Mouse (Mus musculus): ENCODE data around the gene Nat8f6.
"Not testable (repeated sequence)": the region's sequence is repeated elsewhere in the genome, so short reads cannot be mapped to it uniquely, and the experiment has no call there.

The Nat8f6 gene

DNA sequence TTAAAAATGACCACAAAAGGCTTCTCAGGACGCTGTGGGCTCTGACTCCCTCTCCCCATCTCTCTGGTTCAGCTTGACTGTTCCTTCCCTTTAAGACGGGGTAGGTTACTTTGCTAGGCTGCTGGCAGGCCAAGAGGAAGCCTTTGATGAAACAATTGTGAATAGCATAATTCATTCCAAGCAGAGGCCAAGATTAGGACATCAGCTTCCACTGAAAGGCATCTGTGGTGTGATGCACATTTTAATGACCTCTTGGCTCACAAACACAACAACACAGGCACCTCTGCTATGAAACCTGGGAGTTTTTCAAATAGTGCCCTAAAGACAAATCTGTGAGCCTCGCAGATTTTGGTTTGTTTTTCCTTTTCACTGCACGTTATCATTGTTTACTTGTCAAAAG lies 19.2 kb upstream of the Nat8f6 start:
- in situ Hi-C loops (cut with MboI; ENCODE audit: low pct_unique_long_range_greater_than_20kb in 1 of 2, low sequenced_read_pairs in 2 of 2, unreplicated experiment in 1 of 2) = no loop called here

DNA sequence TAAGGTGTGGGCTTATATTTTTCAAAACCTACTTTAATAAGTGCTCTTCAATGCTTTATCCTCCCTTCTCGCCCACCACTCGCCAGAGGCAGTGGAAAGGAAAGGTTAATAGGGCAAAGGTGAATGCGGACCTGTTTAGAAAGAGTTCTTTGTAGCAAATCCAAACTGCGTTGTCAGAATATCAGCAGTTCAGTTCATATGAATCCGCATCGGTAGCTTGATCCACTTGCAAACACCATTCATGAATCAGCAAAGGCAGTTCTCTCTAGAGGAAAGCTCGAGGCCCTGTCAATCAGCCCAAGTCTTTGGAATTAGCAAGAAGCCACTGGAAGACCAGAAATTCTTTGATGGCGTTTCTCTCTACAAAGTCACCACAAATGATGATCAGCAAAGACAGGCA lies 17.9 kb upstream of the Nat8f6 start:
- in situ Hi-C loops (cut with MboI; ENCODE audit: low pct_unique_long_range_greater_than_20kb in 1 of 2, low sequenced_read_pairs in 2 of 2, unreplicated experiment in 1 of 2) = no loop called here

- in situ Hi-C loops (cut with MboI; ENCODE audit: low pct_unique_long_range_greater_than_20kb in 1 of 2, low sequenced_read_pairs in 2 of 2, unreplicated experiment in 1 of 2) = not testable (repeated sequence)
Observed at GRCm38 (mm10) chr6:85837307-85837706, 16.6 kb upstream of the Nat8f6 start.

- in situ Hi-C loops (cut with MboI; ENCODE audit: low pct_unique_long_range_greater_than_20kb in 1 of 2, low sequenced_read_pairs in 2 of 2, unreplicated experiment in 1 of 2) = not testable (repeated sequence)
Observed at GRCm38 (mm10) chr6:85836827-85837226, 16.1 kb upstream of the Nat8f6 start.

- in situ Hi-C loops (cut with MboI; ENCODE audit: low pct_unique_long_range_greater_than_20kb in 1 of 2, low sequenced_read_pairs in 2 of 2, unreplicated experiment in 1 of 2) = not testable (repeated sequence)
Observed at GRCm38 (mm10) chr6:85836098-85836497, 15.3 kb upstream of the Nat8f6 start.

DNA sequence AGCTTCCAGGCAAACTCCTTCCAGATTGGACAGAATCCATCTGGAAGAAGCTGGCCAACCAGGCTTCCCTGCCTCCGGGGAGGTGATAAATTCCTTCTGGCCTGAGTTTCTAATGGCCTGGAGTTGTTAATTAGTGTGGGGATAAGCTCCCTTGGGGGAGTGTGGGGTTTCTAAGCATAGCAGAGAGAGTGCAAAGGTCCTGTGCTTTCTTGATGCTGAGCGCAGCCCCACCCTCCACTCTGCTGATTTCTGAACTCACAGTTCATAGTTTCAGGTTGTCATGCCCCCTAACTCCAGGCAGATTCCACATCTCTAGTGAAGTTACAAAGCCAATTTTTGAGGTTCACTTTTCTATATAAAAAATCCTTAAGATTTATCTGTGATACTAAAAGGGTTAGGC lies 14.3 kb upstream of the Nat8f6 start:
- in situ Hi-C loops (cut with MboI; ENCODE audit: low pct_unique_long_range_greater_than_20kb in 1 of 2, low sequenced_read_pairs in 2 of 2, unreplicated experiment in 1 of 2) = not testable (repeated sequence)

DNA sequence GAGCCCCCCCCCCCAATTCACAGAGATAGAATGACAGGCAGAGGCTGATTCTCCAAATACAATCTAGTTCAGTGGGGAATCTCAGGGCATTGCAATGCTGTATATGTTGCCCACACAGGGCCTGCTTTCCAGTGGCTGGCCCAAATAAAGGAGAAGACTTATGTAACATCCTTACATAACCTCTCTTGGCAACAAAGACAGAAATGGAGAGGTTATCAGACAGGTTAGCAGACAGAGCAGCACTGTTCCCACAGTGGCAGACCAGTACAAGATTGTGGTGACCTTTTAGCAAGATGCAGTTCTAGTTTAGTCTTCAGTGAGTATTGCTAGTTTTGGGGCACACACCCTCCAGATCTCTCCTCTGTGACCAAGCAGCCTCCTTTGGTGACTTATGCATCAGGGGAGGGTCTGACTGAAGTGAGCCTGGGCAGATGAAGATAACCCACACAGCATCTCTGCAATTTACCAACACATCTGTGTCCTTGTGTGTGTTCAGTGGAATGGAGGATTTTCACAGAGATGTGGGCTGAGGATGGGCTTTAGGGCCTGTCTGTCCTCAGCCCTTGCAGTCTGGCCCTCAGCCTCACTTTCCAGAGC lies 13.8 kb upstream of the Nat8f6 start:
- in situ Hi-C loops (cut with MboI; ENCODE audit: low pct_unique_long_range_greater_than_20kb in 1 of 2, low sequenced_read_pairs in 2 of 2, unreplicated experiment in 1 of 2) = loop anchor here in 1 of 2 experiments (5.0 kb wide), 1 partner anchor 173 kb away; no protein-coding TSS in a partner anchor

DNA sequence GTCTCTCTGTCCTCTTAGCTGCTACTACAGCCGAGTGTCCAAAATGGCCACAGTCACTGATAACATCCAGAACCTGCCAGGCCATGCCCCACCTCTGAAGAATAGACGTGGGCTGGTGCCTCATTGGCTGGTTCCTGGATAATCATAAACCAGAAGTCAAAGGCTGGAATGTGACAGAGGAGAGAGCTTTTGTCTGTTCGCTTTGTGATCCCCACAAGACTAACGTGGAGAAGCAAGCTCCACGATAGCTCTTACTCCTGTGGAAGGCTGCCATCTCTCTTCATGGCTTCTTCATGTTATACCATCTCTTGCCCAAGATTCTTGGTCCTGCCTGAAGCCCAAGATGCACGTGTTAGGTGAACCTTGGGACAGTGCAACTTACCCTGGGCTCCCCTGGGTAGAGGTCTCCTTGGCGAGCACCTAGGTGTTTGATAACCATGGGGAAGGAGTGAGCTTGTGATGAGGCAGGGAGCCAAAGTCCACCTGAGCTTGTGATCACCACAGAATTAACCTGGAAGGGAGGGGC lies 11.1 kb upstream of the Nat8f6 start, which contains the start of gene Nat8:
Nat8 (minus strand) TSS at position 287 of the 526 bp plus-strand sequence.
- in situ Hi-C loops (cut with MboI; ENCODE audit: low pct_unique_long_range_greater_than_20kb in 1 of 2, low sequenced_read_pairs in 2 of 2, unreplicated experiment in 1 of 2) = loop anchor here in 1 of 2 experiments (5.0 kb wide), 1 partner anchor 175 kb away; no protein-coding TSS in a partner anchor

GRCm38 (mm10) chr6:85829462-85829861 lies 8.7 kb upstream of the Nat8f6 start:
- in situ Hi-C loops (cut with MboI; ENCODE audit: low pct_unique_long_range_greater_than_20kb in 1 of 2, low sequenced_read_pairs in 2 of 2, unreplicated experiment in 1 of 2) = no loop called here

- in situ Hi-C loops (cut with MboI; ENCODE audit: low pct_unique_long_range_greater_than_20kb in 1 of 2, low sequenced_read_pairs in 2 of 2, unreplicated experiment in 1 of 2) = no loop called here
Observed at GRCm38 (mm10) chr6:85825886-85826285, 5.1 kb upstream of the Nat8f6 start.

DNA sequence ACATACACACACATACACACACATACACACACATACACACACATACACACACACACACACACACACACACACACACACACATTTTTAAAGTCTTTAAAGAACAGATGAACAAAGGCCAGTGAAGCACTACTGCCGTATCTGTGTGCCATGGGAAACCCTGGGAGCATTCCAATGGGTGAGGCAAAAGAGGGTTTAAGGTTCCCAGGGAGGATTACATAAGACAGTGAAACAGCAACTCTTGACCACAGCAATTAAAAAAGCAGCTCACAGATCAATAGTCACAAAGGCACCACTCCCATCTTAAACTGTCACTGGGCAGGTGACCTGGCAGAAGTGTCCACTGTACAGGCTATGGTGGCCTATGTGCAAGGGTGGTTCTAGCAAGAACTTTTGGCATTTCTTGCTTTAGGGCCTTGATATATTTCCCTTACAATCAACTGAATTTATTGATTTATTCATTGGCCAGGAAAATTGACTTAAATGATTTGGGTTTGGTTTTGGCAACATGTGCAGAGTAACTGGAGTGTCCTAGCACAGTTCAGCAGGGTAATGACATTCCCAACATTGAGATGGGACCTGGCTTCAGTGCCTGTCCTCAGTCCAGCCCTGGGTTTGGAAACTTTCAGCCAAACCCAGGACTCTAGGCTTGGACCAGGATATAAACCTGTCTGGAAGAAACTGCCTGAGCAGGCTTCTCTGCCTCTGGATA lies 2.8 kb upstream of the Nat8f6 start:
- in situ Hi-C loops (cut with MboI; ENCODE audit: low pct_unique_long_range_greater_than_20kb in 1 of 2, low sequenced_read_pairs in 2 of 2, unreplicated experiment in 1 of 2) = no loop called here

- in situ Hi-C loops (cut with MboI; ENCODE audit: low pct_unique_long_range_greater_than_20kb in 1 of 2, low sequenced_read_pairs in 2 of 2, unreplicated experiment in 1 of 2) = no loop called here
Observed at GRCm38 (mm10) chr6:85822286-85822685, 1.5 kb upstream of the Nat8f6 start.

- in situ Hi-C loops (cut with MboI; ENCODE audit: low pct_unique_long_range_greater_than_20kb in 1 of 2, low sequenced_read_pairs in 2 of 2, unreplicated experiment in 1 of 2) = no loop called here
Observed at GRCm38 (mm10) chr6:85818338-85818737, 2.4 kb downstream of the Nat8f6 start.

DNA sequence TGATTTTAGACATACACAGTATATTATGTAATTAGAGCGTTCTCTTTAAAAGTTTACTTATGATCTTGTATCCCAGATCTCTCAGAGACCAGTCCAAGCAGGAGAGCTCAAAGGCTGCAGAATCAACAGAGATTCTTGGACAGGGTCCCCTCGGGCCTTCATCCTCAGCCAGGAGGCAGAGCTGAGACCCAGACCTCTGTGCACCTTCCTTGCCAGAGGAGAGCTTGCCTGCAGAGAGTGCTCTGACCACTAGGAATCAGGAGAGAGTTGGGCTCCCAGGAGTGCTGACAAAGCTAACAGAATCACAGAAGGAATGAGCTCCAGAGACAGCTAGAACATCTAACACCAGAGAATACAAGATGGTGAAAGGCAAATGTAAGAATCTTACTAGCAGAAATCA lies 7.4 kb downstream of the Nat8f6 start:
- in situ Hi-C loops (cut with MboI; ENCODE audit: low pct_unique_long_range_greater_than_20kb in 1 of 2, low sequenced_read_pairs in 2 of 2, unreplicated experiment in 1 of 2) = no loop called here

DNA sequence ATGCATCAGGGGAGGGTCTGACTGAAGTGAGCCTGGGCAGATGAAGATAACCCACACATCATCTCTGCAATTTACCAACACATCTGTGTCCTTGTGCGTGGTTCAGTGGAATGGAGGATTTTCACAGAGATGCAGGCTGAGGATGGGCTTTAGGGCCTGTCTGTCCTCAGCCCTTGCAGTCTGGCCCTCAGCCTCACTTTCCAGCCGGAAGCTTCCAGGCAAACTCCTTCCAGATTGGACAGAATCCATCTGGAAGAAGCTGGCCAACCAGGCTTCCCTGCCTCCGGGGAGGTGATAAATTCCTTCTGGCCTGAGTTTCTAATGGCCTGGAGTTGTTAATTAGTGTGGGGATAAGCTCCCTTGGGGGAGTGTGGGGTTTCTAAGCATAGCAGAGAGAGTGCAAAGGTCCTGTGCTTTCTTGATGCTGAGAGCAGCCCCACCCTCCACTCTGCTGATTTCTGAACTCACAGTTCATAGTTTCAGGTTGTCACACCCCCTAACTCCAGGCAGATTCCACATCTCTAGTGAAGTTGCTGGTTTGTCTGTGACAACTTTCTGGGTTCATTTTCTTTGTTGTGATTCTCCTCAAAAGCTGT lies 9.7 kb downstream of the Nat8f6 start:
- in situ Hi-C loops (cut with MboI; ENCODE audit: low pct_unique_long_range_greater_than_20kb in 1 of 2, low sequenced_read_pairs in 2 of 2, unreplicated experiment in 1 of 2) = not testable (repeated sequence)

DNA sequence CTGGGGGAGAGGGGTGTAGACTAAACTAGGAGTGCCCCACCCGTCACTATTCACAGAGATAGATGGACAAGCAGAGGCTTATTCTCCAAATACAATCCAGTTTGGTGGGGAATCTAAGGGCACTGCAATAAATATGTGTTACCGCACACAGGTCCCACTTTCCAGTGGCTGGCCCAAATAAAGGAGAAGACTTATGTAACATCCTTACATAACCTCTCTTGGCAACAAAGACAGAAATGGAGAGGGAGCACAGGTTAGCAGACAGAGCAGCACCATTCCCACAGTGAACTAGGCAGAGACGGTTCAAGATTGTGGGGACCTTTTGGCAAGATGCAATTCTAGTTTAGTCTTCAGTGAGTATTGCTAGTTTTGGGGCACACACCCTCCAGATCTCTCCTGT lies 10.2 kb downstream of the Nat8f6 start:
- in situ Hi-C loops (cut with MboI; ENCODE audit: low pct_unique_long_range_greater_than_20kb in 1 of 2, low sequenced_read_pairs in 2 of 2, unreplicated experiment in 1 of 2) = not testable (repeated sequence)

DNA sequence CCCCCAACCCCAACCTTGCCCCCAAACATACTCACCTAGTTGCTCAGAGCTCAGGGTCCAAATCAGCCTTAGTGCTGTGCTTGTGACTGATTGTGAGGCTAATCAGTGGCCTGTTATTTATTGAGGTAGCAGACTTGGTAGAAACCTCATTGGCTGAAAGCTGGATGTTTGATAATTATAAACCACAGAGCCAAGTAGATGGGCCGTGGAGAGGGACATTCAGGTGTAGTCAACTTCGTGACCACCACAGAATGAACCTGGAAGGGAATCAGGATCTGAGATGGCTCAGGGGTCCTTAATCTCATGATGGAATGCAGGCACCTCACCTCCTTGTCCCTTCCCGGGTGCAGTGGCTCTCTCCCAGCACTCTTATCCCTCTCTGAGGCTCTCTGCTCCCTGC lies 11.0 kb downstream of the Nat8f6 start:
- in situ Hi-C loops (cut with MboI; ENCODE audit: low pct_unique_long_range_greater_than_20kb in 1 of 2, low sequenced_read_pairs in 2 of 2, unreplicated experiment in 1 of 2) = not testable (repeated sequence)

DNA sequence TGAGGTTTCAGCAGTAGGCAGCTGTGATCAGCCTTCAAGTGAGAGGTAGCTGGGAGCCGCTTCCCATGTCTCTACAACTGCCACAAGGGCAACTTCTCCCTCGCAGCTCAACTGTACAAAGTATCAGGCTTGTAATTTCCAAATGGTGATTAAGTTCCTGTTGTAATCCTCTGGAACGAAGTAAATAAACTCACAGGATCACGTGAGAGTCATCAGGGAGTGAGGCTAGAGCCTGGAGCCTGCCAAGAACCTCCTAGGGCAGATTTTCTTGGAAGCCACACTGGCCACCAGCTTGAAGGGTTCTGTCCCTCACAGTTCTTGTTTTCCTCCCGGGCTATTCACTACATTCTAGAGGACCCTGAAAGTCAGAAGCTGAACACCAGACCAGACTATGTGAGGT lies 17.6 kb downstream of the Nat8f6 start:
- in situ Hi-C loops (cut with MboI; ENCODE audit: low pct_unique_long_range_greater_than_20kb in 1 of 2, low sequenced_read_pairs in 2 of 2, unreplicated experiment in 1 of 2) = not testable (repeated sequence)

DNA sequence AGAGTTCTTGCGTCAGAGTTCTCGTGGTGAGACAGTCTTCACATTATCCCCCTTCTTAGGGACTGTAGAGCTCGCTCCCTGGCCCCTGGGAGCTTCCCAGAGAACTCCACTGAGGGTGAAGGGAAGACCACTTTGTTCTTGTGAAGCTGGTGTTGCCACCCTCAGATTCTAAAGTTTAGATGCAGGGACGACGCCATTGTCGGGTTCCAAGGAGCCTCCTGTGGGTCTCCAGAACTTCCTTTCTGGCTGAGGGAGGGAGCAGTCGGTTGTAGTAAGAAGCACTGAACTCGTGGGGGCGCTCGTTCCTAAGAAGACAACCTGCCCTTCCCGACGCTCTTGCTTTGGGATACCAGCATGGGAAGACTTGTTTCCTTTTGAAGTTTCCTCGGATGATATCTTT lies 55.2 kb downstream of the Nat8f6 start, which contains the start of gene Nat8f3:
Nat8f3 (minus strand) TSS at position 223 of the 400 bp plus-strand sequence.
- in situ Hi-C loops (cut with MboI; ENCODE audit: low pct_unique_long_range_greater_than_20kb in 1 of 2, low sequenced_read_pairs in 2 of 2, unreplicated experiment in 1 of 2) = not testable (repeated sequence)

Measured in mouse embryonic stem cell (cell line).